Mouse (Mus musculus) forelimb bud, embryonic 11.5 days (tissue): ENCODE data around the gene Sh3pxd2b.

Experiments
- DNase-seq: peaks from one replicate; pipeline ENCODE4 v3.0.0-alpha.2; 2012; ENCODE audit warnings: low read depth, low spot score

Gene Sh3pxd2b

GRCm38 (mm10) chr11:32340476-32341473 lies 6.8 kb upstream of the Sh3pxd2b start:
- peak; percentile 65 for DNase-seq

DNA sequence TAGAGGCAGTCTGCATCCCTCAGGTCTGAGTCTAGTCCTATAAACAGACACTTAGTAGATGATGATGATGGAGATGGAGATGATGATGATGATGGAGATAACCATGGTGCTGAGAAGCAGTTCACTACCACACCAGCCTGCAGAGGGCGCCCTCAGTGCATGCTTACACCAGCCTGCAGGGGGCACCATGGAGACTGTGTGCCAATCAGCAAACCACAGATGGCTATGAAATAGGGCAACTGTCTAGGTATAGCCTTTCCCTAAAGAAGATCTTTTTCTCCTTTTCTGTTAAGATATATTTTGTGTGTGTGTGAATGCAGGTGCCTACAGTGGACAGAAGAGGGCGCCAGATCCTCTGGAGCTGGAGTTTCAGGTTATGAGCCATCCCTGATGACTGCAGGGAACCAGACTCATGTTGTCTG lies 4.8 kb upstream of the Sh3pxd2b start:
- DNase-seq = no peak

GRCm38 (mm10) chr11:32343350-32343749 lies 4.3 kb upstream of the Sh3pxd2b start:
- DNase-seq = no peak

GRCm38 (mm10) chr11:32345504-32346297 lies 1.9 kb upstream of the Sh3pxd2b start:
- DNase-seq = no peak

DNA sequence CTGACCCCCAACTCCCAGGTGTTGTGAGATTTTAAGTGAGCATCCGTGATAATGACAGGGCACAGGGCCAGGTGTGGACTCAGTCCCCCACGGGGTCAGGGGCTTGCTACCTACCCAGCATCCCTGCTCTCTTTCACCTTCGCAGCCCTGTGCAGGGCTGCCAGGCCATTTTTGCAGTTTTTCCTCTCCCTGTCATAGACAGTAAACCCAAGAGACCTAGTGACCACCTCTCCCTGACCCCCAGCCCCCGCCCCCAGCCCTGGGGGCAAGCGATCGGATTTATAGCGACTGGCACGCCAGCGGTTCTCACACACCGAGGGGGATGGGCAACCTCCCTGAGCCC lies 385 bp upstream of the Sh3pxd2b start:
- DNase-seq = no peak

- no peak for DNase-seq
Measured at GRCm38 (mm10) chr11:32348433-32349283, 1.0 kb downstream of the Sh3pxd2b start.

DNA sequence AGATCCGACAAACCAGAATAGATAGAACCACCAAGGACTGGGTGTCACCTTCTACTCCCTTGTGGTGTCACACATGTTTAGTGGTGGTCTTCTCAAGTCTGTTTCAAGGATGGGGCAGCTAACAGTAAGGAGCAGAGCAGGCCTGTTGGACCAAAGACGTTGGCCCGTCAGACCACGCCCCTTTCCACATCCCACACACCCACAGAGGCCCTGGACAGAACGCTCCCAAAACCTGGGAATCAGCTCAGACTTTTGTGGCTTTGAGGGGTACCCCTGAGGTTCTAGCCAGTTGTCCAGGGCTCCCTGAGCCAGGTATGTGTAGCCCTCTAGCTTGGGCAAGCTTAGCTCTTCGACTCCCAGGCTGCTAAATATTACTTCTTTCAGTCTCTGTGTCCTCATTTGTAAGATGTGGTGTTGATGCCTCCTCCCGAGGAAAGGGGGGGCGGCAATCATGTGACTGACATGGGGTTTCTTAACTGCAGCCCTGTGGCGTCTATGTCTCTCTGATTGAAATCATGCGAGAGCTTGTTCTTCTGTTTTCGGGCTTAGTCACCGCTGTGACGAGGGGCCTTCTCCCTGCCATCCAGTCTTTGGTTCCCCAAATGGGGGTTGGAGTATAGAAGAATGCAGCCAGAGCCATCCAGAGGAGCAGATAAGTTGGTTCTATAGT lies 1.8 kb downstream of the Sh3pxd2b start:
- DNase-seq = no peak

DNA sequence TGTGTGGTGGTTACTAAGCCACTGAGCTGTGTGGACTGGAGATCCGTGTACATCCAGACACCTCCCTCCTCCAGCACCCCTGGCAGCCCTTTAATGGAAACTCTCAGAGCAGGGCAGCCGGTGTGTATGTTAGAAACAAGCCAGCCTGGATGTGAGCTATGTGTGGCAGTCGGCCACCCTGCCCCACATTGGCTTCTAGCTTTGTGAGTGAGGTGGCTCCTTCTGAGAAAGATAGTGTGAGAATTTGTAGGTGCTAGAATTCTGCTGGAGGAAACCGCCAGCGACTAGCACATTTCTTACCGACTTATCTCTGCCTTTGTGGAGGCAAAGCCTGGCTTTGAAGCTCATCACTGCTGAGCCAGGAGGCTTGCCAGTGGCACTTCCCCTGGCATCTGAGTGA lies 5.3 kb downstream of the Sh3pxd2b start:
- no peak for DNase-seq

DNA sequence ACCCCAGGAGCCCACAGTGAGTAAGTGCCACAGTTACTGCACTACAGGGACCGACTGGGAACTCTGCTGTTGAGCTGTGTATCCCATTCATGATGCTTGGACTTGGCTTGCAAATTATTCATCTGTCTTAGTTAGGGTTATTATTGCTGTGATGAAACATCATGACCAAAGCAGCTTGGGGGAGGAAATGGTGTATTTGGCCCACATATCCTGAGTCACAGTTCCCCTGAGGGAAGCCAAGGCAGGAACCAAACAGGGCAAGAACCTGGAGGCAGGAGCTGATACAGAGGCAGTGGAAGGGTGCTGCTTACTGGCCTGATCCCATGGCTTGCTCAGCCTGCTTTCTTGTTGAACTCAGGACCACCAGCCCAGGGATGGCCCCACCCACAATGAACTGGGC lies 7.8 kb downstream of the Sh3pxd2b start:
- DNase-seq = no peak

- DNase-seq = no peak
Measured at GRCm38 (mm10) chr11:32357686-32358085, 10.1 kb downstream of the Sh3pxd2b start.

- no peak for DNase-seq
Measured at GRCm38 (mm10) chr11:32358399-32358798, 10.8 kb downstream of the Sh3pxd2b start.

GRCm38 (mm10) chr11:32359566-32359965 lies 11.9 kb downstream of the Sh3pxd2b start:
- no peak for DNase-seq

DNA sequence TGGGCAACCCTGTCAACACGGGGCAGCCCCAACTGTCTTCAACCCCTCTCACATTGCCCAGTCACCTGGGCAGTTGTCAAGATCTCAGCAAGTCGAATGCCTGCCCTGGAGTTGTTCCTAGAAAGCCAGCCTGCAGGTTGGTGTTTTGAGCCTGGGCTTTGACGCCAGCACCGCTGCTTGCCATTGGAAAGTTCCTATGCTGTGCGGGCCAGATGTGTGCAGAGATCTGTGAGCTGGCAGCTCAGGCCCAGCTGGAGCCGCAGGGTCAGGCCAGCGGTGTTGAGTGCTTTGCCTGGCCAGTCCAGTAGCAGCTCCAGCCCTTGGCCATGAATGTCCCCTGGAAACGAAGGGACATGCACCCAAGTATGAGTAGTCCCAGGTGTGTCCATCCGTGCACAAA lies 14.2 kb downstream of the Sh3pxd2b start:
- DNase-seq = no peak

DNA sequence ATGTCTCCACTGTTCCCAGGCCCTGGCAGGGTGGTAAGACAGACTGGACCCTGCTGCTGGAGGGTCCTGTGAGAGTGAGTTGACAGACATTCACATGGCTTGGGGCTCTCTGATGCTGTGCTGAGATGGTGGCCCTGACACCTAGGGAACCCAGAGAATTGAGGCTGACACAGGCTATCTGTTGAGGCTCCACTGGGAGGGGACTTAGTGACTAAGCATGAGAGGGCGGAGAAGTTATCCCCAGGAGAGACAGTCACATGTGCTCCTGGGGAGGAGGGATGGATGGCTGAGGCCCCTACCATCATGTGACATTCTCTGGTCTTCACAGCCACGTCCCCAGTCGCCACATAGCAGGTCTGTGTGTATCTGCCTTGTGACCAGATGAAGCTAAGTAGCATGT lies 15.6 kb downstream of the Sh3pxd2b start:
- no peak for DNase-seq

DNA sequence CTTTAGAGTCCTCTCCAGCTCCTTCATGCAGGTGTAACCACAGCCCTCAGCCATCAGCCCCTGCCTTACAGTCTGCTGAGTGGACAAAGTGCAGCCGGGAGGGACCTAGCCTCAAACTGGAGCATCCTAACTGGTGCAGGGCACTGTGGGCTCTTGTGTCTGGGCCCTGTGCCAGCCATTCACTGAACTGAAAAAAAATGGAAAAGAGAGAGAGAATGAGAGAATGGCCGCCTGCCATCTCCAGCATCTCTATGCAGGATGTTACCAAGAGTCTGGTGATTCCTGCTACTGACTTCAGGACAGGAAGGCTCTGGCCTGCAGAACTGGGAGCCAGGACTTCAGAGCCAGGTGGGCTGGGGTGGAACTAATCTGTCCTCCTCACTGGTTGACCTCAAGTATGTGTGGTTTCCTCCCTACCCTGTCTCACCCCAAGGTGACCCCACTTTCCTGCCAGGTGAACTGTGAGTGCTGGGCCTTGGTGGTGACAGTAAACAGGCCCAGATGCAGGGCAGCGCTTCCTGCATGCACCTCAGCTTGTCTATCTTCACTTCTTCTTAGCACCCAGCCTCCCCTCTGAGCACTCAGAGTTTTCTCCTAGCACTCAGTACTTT lies 16.1 kb downstream of the Sh3pxd2b start:
- DNase-seq = peak; percentile 39

- peak; percentile 74 for DNase-seq
Measured at GRCm38 (mm10) chr11:32364375-32364774, 16.8 kb downstream of the Sh3pxd2b start.

- no peak for DNase-seq
Measured at GRCm38 (mm10) chr11:32365498-32365897, 17.9 kb downstream of the Sh3pxd2b start.

DNA sequence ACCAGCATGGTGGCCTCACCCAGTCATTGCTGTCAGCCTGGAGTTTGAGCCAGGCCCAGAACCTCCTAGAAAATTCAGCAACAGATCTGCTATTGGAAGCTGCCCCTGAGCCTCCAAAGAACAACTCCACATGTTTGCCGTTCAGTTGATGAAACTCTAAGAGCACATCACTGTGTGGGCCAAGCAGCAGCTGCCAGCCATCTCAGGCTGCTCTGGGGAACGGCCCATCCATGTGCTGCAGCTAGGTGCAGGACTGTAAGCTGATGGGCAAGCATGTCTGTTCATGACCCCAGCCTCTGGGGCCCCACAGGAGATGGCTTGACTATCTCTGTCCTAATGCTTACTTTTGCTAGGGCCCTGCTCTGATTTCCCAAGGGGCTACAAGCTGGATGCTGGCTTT lies 19.4 kb downstream of the Sh3pxd2b start:
- DNase-seq = no peak

DNA sequence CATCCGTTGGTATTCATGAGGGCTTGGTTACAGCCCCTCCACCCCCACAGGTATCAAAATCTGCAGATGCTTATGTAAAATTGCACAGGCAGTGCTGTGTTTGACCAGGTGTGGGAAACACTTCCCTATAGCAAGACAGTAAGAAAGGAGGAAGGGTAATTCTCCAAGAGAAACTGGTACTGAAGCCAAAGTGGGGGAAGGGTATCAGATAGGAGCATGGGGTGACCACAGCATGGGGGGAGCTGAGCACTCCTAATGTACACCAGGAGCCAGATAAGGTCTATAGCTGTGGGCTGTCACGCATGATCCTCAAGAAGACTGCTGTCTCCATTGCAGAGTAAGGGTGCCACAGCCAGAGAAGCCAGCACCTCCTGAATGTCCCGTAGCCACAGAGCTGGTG lies 21.4 kb downstream of the Sh3pxd2b start:
- DNase-seq = no peak

GRCm38 (mm10) chr11:32370881-32371280 lies 23.3 kb downstream of the Sh3pxd2b start:
- DNase-seq = no peak
